Mouse (Mus musculus) left cerebral cortex, adult 8-10 months (tissue): ENCODE data around the gene Il11ra1. TPM values are rescaled to one million over a fixed set of nuclear protein-coding genes. Genes with fewer than 3 reads are reported as not detected.
"Not testable (repeated sequence)": the region's sequence is repeated elsewhere in the genome, so short reads cannot be mapped to it uniquely, and the experiment has no call there.

Experiments
- DNase-seq, 2 experiments: peaks; one replicate each; pipeline ENCODE4 v3.0.0; 2022; ENCODE audit warnings: low spot score in 2 of 2
- total RNA-seq, 4 experiments: library from RNA; stranded (reverse); gene quantifications; 2 replicates each; pipeline ENCODE4 v1.2.4; 2022

Gene Il11ra1
- 10 to 100 TPM; 31.6 to 45.5 (median 38.1) TPM for total RNA-seq

DNA sequence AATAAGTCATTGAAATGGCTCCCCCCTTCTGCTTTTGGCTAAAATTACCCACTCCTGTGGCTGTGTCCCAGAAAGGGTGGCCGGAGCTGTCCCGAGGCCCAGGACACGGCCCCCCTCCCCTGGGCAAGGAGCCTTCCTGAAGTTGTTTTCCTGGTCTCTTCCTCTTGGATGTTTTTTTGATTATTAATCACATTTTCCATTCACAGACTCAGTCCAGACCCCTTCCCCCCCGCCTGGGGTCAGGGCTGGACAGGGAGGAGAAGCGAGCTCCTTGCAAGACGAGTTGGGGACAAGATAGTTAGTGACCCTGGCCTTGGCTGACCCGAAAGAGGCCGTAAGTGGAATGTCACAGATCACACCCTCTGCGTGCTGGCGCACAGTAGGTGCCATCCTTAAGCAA lies at the start of gene Il11ra1:
Gene Il11ra1 (plus strand): TSS at position 207 of the 400 bp plus-strand sequence.
- DNase-seq, result not testable (repeated sequence)

- peak in 1 of 2 experiments; percentile 72 for DNase-seq
Observed at GRCm38 (mm10) chr4:41653296-41653695, 46.5 kb upstream of the Il11ra1 start.

- no peak for DNase-seq
Observed at GRCm38 (mm10) chr4:41653730-41654129, 46.1 kb upstream of the Il11ra1 start.

- peak in 1 of 2 experiments; percentile 35 for DNase-seq
Observed at GRCm38 (mm10) chr4:41654217-41654616, 45.6 kb upstream of the Il11ra1 start.

DNA sequence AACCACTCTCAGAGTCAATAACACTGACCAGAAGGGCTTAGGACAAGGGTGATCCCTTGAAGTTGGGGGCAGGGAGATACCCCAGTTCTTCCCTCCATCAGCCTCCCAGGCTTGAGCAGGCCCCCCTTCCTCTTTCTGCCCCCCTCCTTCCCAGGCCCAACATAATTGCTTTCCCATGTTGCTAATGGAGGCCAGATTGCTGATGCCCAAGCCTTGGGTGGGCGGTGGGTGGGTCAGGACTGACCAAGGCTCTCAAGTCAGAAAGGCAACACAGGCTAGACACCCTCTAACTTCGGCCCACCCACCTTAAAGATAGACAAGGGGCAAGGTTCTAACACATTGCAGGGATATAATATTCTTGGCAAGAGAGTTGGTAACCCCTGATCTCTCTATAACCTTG lies 44.3 kb upstream of the Il11ra1 start:
- no peak for DNase-seq

DNA sequence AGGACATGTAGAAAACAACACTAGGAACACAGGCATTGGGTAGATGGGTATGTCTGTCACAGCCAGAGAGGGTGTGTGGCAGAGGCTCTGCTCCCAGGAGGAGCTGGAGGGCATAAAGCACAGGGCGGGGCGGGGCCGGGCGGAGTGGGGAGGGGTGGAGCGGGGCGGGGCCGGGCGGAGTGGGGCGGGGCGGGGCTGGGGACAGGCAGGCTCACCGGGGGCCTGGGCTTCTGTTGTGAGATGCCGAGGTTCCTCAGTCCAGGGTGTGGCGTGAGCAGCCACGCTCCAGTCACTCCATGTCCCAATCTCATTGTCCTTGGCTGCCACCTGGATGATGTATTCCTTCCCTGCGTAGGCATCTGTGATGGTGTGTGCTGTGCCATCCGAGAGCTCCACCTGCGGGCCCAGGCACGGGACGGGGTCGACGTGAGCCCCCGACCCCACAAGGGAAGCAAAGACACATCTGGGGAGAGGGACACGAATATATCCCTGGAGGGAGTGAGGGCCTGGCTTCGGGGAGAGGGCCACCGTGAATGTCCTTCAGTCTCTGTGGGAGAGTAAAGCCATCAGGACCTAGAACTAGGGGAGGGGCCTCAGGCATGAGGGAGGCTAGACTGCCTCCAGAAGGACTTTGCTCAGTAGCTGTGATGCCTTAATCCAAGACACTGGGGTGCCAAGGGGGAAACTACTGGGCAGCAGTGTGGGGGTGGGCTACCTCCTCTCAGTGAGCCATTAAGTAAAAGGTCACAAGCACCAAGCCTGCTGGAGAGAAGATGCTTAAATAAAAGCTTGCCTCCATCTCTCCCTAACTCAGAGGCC lies 41.0 kb upstream of the Il11ra1 start:
- DNase-seq, result no peak

GRCm38 (mm10) chr4:41659556-41659955 lies 40.2 kb upstream of the Il11ra1 start:
- no peak for DNase-seq

DNA sequence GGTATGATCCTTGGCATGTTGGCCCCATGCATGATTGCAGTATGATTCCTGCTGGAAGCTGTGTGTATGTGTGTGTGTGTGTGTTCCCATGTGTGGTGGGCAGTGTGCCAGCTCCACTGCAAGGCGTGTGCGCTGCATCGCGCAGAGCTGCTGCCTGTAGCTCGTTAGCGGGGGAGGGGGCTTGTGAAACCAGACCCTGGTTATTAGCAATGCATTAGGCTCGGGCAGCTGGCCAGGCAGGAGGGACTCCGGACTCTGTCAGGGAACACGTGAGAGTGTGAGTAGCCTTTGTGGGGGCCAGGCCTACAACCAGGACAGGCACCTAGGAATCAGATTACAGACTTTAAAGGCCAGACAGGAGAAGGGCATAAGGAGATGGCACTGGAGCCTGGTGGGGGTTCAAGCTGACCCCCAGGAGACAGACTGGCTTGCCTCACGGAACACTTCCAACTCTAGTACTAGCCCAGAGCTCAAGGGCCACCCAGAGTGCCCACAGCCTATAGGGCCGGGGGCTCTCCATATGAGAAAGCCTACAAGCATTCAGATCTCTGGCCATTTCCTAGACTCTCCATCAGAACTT lies 38.8 kb upstream of the Il11ra1 start:
- no peak for DNase-seq

DNA sequence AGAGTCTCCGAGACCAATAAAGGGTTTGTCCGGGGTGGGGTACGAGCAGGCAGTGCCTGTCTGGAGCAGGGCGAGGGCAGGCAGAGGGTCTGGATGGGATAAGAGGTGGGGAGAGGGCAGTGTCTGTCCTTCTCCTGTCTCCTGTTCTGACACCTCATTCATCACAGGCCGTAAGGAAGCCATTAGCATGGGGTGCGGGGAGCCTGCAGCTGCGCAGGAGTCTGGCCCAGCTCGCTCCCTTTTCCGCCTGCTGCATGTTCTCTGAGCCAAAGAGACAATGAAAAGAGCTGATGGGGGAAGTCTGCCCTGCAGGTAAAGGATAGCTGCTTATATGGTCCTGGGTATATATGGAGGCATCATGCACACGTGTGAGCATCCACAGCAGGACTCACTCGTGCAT lies 37.1 kb upstream of the Il11ra1 start:
- DNase-seq, result no peak

GRCm38 (mm10) chr4:41663614-41664013 lies 36.2 kb upstream of the Il11ra1 start:
- no peak for DNase-seq

DNA sequence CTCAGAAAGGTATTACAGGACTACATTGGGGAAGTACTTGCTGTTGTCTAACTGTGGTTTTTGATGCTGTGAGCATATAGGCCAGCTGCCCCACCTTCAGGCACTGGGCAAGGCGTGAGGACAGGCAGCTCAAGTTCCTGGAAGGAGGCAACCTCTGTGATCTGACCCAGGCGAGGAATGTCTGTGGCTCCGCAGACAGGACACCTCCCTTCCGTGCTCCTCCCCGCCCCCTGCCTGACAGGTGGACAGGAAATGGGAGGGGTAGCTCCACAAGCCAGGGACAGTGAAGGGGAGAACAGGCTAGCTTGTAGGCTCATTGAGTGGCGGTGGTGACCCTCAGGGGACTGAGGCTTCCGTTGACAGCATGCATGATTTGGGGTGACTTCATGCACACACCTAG lies 35.3 kb upstream of the Il11ra1 start:
- DNase-seq, result no peak

DNA sequence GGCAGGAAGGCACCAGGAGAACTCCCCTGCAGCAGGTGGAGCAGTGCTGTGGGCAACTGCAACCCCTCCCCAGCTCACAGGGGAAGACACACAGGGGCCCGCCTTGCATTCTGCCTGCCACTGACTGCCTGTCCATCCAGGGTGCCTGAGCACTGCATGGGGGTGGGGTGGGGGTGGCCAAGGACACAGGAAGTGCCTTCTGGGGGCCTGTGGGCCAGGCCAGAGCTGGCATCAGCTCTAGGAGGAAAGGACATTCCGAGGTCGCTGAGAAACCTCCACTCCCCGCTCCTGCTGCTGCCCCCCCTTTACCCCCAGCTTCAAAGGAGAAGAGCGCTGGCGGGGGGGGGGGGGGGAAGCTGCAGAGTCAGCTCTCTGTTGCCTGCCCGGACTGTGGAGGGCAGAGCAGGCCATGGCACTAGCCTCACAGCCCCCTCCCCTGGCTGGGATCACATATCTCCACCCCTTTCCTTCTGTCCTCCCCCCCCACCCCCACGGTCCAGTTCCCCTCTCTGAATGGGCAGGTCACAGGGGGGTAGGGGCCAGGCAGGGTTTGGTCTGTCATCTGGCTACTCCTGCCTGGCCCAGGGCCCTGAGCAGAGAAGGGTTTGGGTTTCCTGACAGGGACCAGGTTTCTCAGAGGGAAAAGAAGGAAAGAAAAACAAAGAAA lies 34.6 kb upstream of the Il11ra1 start:
- DNase-seq, result no peak

DNA sequence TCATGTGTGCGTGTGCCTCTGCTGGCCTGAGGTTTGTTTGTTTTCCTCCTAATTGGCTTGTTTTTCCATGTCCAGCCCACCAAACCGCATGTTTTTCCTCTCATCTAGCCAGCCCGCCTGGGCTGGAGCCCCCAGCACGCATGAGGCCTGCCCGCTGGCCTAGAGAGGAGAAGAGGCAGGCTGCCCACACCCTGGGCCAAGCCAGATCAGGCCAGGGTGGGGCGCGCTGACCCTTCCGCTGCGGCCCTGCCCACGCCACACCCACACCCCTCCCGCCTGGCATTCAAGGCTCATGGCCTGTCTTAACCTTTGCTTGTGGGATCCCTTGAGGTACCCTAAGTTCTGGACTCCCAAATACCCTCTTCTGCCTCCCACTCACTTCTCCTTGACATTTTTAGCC lies 33.1 kb upstream of the Il11ra1 start:
- DNase-seq, result no peak

GRCm38 (mm10) chr4:41670836-41671235 lies 29.0 kb upstream of the Il11ra1 start:
- DNase-seq, result no peak

DNA sequence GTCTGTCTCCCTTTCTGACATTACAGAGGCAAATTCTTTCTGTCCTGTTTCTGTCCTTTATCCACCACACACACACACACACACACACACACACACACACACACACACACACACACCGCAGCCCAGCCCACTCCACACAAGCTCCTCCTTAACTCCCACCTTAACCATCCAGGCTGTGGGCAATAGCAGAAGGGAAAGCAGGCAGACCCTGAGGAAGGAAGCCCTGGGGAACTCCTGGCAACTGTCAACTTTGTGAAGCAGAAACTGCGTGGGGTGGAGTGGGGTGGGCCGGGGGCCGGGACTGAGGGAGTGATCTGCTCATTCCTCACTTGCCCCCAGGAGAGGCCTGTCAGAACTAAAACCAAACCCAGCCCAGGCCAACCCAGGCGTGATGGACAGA lies 28.3 kb upstream of the Il11ra1 start:
- no peak for DNase-seq

DNA sequence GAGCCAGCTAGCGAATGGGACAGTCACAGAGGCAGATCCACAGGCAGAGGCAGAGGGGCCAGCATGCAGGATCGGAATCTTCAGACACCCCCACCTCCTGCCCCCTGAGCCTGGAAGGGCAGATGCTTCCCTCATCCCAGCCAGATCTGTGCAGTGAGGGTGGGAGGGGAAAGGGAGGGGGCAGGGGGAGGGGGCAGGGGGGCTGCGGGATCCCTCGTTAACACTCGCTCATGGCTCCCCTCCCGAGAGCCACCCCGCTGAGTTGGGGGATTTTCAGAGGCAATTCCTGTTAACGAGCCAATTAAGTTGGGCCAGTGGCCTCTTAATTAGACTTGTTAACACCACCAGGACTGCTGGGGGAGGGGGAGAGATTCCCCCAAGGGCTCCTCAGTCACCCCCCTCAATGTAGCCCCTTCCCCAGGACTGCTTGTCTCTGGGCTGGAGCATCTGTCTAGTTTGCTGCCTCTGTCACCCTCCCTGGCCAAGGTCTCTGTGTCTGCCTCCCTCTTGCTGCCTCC lies 27.8 kb upstream of the Il11ra1 start:
- no peak for DNase-seq

GRCm38 (mm10) chr4:41672522-41672963 lies 27.2 kb upstream of the Il11ra1 start:
- no peak for DNase-seq

DNA sequence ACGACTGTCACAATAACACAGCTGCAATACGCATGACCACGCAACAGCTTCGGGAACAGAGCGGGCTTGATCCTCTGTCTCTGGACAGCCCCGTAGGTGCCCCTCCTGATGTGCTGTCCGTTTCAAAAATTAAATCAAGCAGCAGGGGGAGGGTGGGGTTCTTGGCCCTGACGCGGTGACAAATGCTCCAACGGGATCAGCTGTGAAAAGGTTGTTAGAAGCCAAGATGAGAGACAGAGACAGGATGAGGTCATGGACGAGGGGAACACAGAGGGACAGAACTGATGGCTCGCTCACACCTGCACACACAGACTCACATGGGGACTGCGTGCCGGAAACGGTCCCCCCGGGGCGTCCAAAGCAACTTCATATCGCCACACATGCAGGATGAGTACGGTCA lies 26.6 kb upstream of the Il11ra1 start:
- no peak for DNase-seq

DNA sequence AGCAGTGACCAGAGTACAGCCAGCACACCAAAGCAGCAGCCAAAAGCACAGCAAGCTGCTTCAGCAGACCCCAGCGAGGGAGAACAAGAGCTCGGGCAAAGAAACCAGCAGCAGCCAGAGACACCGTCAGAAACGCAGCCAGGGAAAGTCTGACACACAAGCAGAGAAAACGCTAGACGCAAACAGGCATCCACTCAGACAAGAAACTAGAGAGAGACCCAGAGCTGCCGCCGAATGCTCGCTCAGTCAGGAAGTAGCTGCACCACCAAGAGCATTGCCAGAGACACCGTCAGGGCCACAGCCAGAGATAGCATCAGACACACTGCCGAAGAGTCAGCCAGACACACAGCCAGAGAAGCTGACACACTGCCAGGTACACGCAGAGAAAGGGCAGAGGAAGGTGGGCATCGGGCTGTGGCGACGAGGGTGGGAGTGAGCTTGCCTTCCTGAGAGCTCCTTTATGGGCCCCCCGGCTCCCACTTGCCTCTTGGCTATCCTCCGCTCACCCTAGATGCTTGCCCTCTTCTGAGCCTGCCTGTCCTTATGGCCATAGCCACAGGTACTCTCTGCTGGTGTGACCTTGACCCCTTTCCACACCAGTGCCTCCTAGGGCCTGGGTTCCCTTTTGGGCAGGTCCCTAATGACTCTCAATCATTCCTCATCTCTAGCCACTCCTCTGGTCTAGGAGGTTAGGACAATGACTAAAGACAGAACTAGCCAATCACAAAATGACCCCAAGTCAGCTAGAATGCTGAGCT lies 23.4 kb upstream of the Il11ra1 start:
- no peak for DNase-seq

GRCm38 (mm10) chr4:41677006-41677629 lies 22.7 kb upstream of the Il11ra1 start:
- DNase-seq, result no peak

DNA sequence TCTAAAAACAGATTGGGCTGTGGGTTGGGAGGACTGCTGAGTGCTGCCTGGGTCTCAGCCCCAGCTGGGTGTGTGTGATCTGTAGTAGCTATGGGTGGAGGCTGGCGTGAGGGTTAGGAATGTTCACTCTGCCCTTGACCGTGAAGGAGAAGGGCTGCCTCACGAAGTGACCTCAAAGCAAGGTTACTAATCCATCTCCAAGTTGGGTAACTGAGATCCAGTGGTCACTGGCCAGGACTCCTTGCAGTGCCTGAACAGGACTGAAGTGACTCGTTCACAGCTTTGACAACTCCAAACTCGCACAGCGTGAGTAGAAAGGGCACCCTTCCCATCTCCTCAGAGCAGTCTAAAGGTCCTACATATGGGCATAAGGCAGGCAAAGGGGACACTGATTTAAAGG lies 20.9 kb upstream of the Il11ra1 start:
- DNase-seq, result no peak
